Mouse (Mus musculus): ENCODE results near the gene Ldb2. TPM values are rescaled to one million over a fixed set of nuclear protein-coding genes. Genes with fewer than 3 reads are reported as not detected.

The Ldb2 gene
- total RNA-seq (2023) = not detected

DNA sequence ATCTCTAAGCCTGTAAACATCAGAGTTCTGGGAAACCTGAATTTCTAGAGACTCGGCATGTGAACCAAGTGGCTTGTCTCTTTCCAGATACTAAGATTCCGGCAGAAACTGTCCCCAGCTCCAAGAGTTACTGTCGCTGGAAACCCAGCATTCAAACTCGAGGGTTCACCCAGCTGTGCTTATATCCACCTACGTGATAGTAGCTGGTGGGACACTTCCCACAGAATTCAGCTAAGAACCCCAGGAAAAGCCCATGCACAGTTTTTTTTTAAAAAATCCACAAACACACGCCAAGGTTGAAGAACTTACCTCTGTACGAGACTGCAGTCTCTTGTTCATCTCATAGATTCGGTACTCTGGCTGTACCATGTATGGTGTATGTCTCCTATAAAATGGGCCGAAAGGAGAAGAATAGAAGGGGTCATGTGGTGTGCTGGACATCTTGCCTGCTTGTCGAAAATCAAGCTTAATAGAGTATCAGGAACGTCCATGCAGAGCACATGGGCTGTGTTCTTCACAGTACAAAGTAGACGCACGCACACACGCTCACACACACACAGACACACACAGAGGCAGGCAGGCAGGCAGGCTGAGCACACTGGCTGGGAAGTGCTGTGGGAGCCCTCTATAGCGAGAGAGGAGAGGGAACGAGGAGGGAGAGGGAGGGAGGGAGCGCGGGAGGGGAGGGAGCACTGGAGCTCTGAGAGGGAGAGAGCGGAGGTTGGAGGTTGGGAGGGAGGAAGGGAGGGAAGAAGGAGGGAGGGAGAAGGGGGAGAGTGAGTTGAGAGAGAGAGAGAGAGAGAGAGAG, at the start of gene Ldb2:
Gene Ldb2 (minus strand): TSS at position 628 of the 808 bp plus-strand sequence.

